Mouse (Mus musculus): Measurements from ENCODE around the gene She. TPM values are rescaled to one million over a fixed set of nuclear protein-coding genes. Genes with fewer than 3 reads are reported as not detected.

The She gene
- polyA plus RNA-seq, 1 experiment from 2014 or later = 0.91 TPM

GRCm38 (mm10) chr3:89807881-89808280 lies 23.3 kb upstream of the She start:
- H3K4me1 ChIP-seq (ENCODE audit: control insufficient read depth, insufficient read depth, low read length) = no peaks in the 10 kb centered on the region
- H3K9ac ChIP-seq (replicated peaks; ENCODE audit: low read depth, low read length) = no peak overlapping the region
- no peak overlapping the region for H3K27ac ChIP-seq (ENCODE audit: low read depth, low read length)
- no peaks in the 10 kb centered on the region for H3K27me3 ChIP-seq (ENCODE audit: control insufficient read depth, insufficient read depth, low read length)
- no peaks in the 10 kb centered on the region for H3K36me3 ChIP-seq (ENCODE audit: control insufficient read depth, insufficient read depth, low read length)
- H3K4me2 ChIP-seq (ENCODE audit: low read depth, low read length) = no peak overlapping the region
- WGBS = 84% methylated on average over 5 of the region's 5 CpGs
- ATAC-seq (ENCODE audit: low read depth) = no peak
- H3K9me3 ChIP-seq (ENCODE audit: control insufficient read depth, low read length) = no peaks in the 10 kb centered on the region
- no peak overlapping the region for H3K4me3 ChIP-seq (ENCODE audit: low read depth, low read length)

DNA sequence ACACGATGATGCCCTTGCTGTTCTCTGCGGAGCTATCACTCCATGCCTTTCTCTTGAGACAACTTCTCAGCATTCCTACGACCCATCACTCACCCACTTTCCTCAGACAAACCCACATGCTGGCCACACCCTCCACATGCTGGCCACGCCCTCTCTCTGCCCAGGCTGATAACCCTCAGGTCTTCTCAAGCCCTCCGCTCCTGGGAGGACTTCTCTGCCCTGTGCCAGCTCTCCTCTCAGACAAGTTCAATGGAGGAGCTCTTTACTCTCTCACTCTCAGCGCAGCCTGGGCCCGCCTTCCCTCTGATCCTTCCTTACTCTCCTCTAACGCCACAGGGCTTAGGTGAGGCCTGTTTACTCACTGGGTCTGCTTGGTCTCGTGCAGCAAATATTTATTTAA lies 22.5 kb upstream of the She start:
- Histone ChIP-seq H3K27me3 (ENCODE audit: control insufficient read depth, insufficient read depth, low read length) (no peaks in the 10 kb centered on the region), H3K4me2 (ENCODE audit: low read depth, low read length) (no peak overlapping the region), H3K9ac (replicated peaks; ENCODE audit: low read depth, low read length) (no peak overlapping the region), H3K4me3 (ENCODE audit: low read depth, low read length) (no peak overlapping the region), H3K36me3 (ENCODE audit: control insufficient read depth, insufficient read depth, low read length) (no peaks in the 10 kb centered on the region), H3K4me1 (ENCODE audit: control insufficient read depth, insufficient read depth, low read length) (no peaks in the 10 kb centered on the region), H3K9me3 (ENCODE audit: control insufficient read depth, low read length) (no peaks in the 10 kb centered on the region), H3K27ac (ENCODE audit: low read depth, low read length) (no peak overlapping the region)
- 52% methylated on average over 9 of the region's 9 CpGs for WGBS
- ATAC-seq (ENCODE audit: low read depth) = no peak

GRCm38 (mm10) chr3:89810841-89811240 lies 20.3 kb upstream of the She start:
- no peak overlapping the region for H3K9ac ChIP-seq (replicated peaks; ENCODE audit: low read depth, low read length)
- H3K4me1 ChIP-seq (ENCODE audit: control insufficient read depth, insufficient read depth, low read length) = no peaks in the 10 kb centered on the region
- no peaks in the 10 kb centered on the region for H3K27me3 ChIP-seq (ENCODE audit: control insufficient read depth, insufficient read depth, low read length)
- no peaks in the 10 kb centered on the region for H3K36me3 ChIP-seq (ENCODE audit: control insufficient read depth, insufficient read depth, low read length)
- H3K9me3 ChIP-seq (ENCODE audit: control insufficient read depth, low read length) = no peaks in the 10 kb centered on the region
- H3K4me3 ChIP-seq (ENCODE audit: low read depth, low read length) = no peak overlapping the region
- no peak overlapping the region for H3K27ac ChIP-seq (ENCODE audit: low read depth, low read length)
- ATAC-seq (ENCODE audit: low read depth) = no peak
- no peak overlapping the region for H3K4me2 ChIP-seq (ENCODE audit: low read depth, low read length)

DNA sequence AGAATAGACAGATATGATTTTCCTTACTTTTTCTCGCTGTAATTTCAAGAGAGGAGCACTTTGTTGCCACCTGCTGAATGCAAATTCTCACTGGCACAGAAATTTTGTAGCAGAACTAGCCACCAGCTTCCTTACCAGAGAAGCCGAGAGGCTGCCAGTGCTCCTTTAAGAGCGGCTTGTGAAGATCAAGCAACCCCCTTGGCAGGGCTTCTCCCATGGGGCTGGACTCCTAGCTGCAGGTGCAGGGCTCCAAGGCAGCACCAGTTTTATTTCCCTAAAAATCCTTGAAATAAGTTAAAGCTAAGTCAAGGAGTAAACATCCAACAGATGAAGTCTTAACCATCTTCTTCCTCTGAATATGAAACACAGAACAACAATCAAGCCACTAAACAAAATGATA lies 19.0 kb upstream of the She start:
- H3K9ac ChIP-seq (replicated peaks; ENCODE audit: low read depth, low read length) = no peak overlapping the region
- WGBS = 78% methylated on average over 3 of the region's 3 CpGs
- H3K36me3 ChIP-seq (ENCODE audit: control insufficient read depth, insufficient read depth, low read length) = no peaks in the 10 kb centered on the region
- no peaks in the 10 kb centered on the region for H3K27me3 ChIP-seq (ENCODE audit: control insufficient read depth, insufficient read depth, low read length)
- no peak overlapping the region for H3K4me2 ChIP-seq (ENCODE audit: low read depth, low read length)
- no peak for ATAC-seq (ENCODE audit: low read depth)
- no peaks in the 10 kb centered on the region for H3K4me1 ChIP-seq (ENCODE audit: control insufficient read depth, insufficient read depth, low read length)
- no peak overlapping the region for H3K4me3 ChIP-seq (ENCODE audit: low read depth, low read length)
- no peak overlapping the region for H3K27ac ChIP-seq (ENCODE audit: low read depth, low read length)
- H3K9me3 ChIP-seq (ENCODE audit: control insufficient read depth, low read length) = no peaks in the 10 kb centered on the region

GRCm38 (mm10) chr3:89814051-89814450 lies 17.1 kb upstream of the She start:
- no peak overlapping the region for H3K27ac ChIP-seq (ENCODE audit: low read depth, low read length)
- H3K4me2 ChIP-seq (ENCODE audit: low read depth, low read length) = no peak overlapping the region
- no peaks in the 10 kb centered on the region for H3K9me3 ChIP-seq (ENCODE audit: control insufficient read depth, low read length)
- no peaks in the 10 kb centered on the region for H3K4me1 ChIP-seq (ENCODE audit: control insufficient read depth, insufficient read depth, low read length)
- WGBS = 87% methylated on average over 7 of the region's 7 CpGs
- no peak overlapping the region for H3K9ac ChIP-seq (replicated peaks; ENCODE audit: low read depth, low read length)
- H3K4me3 ChIP-seq (ENCODE audit: low read depth, low read length) = no peak overlapping the region
- H3K36me3 ChIP-seq (ENCODE audit: control insufficient read depth, insufficient read depth, low read length) = no peaks in the 10 kb centered on the region
- no peaks in the 10 kb centered on the region for H3K27me3 ChIP-seq (ENCODE audit: control insufficient read depth, insufficient read depth, low read length)
- no peak for ATAC-seq (ENCODE audit: low read depth)

DNA sequence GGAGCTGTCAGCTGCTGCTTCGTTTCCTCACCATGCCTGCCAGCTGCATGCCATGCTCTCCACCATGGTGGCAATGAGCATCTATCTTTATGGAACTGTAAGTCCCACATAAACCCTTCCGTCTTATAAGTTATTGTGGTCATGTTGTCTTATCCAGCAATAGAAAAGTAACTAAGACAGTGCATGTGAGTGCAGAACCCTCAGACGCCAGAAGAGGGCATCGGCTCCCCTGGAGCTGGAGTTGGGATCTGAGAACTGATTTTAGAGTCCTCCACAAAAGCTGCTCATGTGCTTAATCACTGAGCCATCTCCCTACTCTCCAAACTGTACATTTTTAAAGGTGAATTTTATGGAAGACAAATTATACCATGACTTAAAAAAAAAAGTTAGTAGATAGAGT lies 14.1 kb upstream of the She start:
- no peak overlapping the region for H3K4me3 ChIP-seq (ENCODE audit: low read depth, low read length)
- H3K4me1 ChIP-seq (ENCODE audit: control insufficient read depth, insufficient read depth, low read length) = no peaks in the 10 kb centered on the region
- ATAC-seq (ENCODE audit: low read depth) = no peak
- H3K27ac ChIP-seq (ENCODE audit: low read depth, low read length) = no peak overlapping the region
- no peak overlapping the region for H3K9ac ChIP-seq (replicated peaks; ENCODE audit: low read depth, low read length)
- no peak overlapping the region for H3K4me2 ChIP-seq (ENCODE audit: low read depth, low read length)
- H3K36me3 ChIP-seq (ENCODE audit: control insufficient read depth, insufficient read depth, low read length) = no peaks in the 10 kb centered on the region
- no peaks in the 10 kb centered on the region for H3K27me3 ChIP-seq (ENCODE audit: control insufficient read depth, insufficient read depth, low read length)
- WGBS = 68% methylated on average over 4 of the region's 4 CpGs
- no peaks in the 10 kb centered on the region for H3K9me3 ChIP-seq (ENCODE audit: control insufficient read depth, low read length)

- 81% methylated on average over 3 of the region's 3 CpGs for WGBS
- no peaks in the 10 kb centered on the region for H3K4me1 ChIP-seq (ENCODE audit: control insufficient read depth, insufficient read depth, low read length)
- no peak overlapping the region for H3K27ac ChIP-seq (ENCODE audit: low read depth, low read length)
- H3K9me3 ChIP-seq (ENCODE audit: control insufficient read depth, low read length) = no peaks in the 10 kb centered on the region
- H3K9ac ChIP-seq (replicated peaks; ENCODE audit: low read depth, low read length) = no peak overlapping the region
- ATAC-seq (ENCODE audit: low read depth) = no peak
- H3K4me3 ChIP-seq (ENCODE audit: low read depth, low read length) = no peak overlapping the region
- no peaks in the 10 kb centered on the region for H3K36me3 ChIP-seq (ENCODE audit: control insufficient read depth, insufficient read depth, low read length)
- no peaks in the 10 kb centered on the region for H3K27me3 ChIP-seq (ENCODE audit: control insufficient read depth, insufficient read depth, low read length)
- H3K4me2 ChIP-seq (ENCODE audit: low read depth, low read length) = no peak overlapping the region
Observed at GRCm38 (mm10) chr3:89818605-89819004, 12.6 kb upstream of the She start.

DNA sequence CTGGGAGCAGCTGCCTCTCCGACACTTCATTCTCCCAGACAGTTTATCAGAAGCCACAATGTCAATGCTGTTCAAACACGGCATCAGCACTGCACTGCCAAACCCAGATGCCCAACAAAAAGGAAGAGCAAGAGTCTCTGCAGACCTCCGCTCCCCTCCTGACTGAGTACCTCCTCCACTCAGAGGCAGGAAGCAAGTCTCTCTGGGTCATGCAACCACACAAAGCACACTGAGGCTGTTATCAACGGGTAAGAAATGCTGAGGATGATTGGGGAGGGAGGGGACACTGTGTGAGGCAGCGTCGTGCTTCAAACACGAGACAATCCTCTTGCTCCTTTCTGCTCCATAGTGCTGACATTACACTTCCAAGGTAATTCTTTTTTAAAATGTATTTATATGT lies 11.3 kb upstream of the She start:
- H3K36me3 ChIP-seq (ENCODE audit: control insufficient read depth, insufficient read depth, low read length) = no peaks in the 10 kb centered on the region
- no peaks in the 10 kb centered on the region for H3K27me3 ChIP-seq (ENCODE audit: control insufficient read depth, insufficient read depth, low read length)
- H3K9ac ChIP-seq (replicated peaks; ENCODE audit: low read depth, low read length) = no peak overlapping the region
- H3K9me3 ChIP-seq (ENCODE audit: control insufficient read depth, low read length) = no peaks in the 10 kb centered on the region
- no peaks in the 10 kb centered on the region for H3K4me1 ChIP-seq (ENCODE audit: control insufficient read depth, insufficient read depth, low read length)
- whole genome bisulfite sequencing = 72% methylated on average over 7 of the region's 7 CpGs
- H3K4me2 ChIP-seq (ENCODE audit: low read depth, low read length) = no peak overlapping the region
- H3K27ac ChIP-seq (ENCODE audit: low read depth, low read length) = no peak overlapping the region
- no peak overlapping the region for H3K4me3 ChIP-seq (ENCODE audit: low read depth, low read length)
- no peak for ATAC-seq (ENCODE audit: low read depth)

GRCm38 (mm10) chr3:89820311-89821095 lies 10.7 kb upstream of the She start:
- Histone ChIP-seq H3K9ac (replicated peaks; ENCODE audit: low read depth, low read length) (no peak overlapping the region), H3K27ac (ENCODE audit: low read depth, low read length) (no peak overlapping the region), H3K27me3 (ENCODE audit: control insufficient read depth, insufficient read depth, low read length) (no peaks in the 10 kb centered on the region), H3K4me2 (ENCODE audit: low read depth, low read length) (no peak overlapping the region), H3K4me1 (ENCODE audit: control insufficient read depth, insufficient read depth, low read length) (no peaks in the 10 kb centered on the region), H3K9me3 (ENCODE audit: control insufficient read depth, low read length) (no peaks in the 10 kb centered on the region), H3K4me3 (ENCODE audit: low read depth, low read length) (no peak overlapping the region), H3K36me3 (ENCODE audit: control insufficient read depth, insufficient read depth, low read length) (no peaks in the 10 kb centered on the region)
- 86% methylated on average over 12 of the region's 12 CpGs for WGBS
- no peak for ATAC-seq (ENCODE audit: low read depth)
